Mouse (Mus musculus): Measurements from ENCODE around the gene Mb21d2. TPM values are rescaled to one million over a fixed set of nuclear protein-coding genes. Genes with fewer than 3 reads are reported as not detected.

Mb21d2 gene
- polyA plus RNA-seq, 1 experiment = 1.4 TPM

DNA sequence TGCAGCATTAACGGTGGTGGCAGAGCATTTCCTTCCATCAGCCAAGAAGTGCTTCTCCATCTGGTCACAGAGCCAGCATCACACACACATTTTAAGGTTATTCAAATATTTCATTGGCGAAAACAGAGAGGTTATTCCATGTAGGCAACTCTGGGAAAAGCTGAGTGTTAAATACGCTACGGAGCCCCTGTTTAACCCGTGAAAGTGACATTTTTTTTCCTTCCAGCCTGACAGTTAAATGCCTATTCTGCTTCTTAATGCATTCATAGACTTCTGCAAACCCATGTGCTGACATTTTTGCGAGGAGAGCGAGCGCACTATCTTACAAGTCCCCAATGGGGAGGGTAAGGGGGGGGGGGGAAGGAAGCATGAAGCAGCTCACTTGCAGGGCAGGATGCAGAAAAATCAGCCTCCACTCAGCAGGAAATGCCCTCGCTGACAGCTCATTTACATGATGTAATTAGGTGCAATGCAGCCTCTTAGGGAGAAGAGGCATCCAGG is 52.3 kb downstream of the Mb21d2 start:
- Histone ChIP-seq H3K36me3 (ENCODE audit: control insufficient read depth, insufficient read depth, low read length) (no peaks in the 10 kb centered on the region), H3K27ac (ENCODE audit: control insufficient read depth, insufficient read depth, low read depth, low read length) (no peak overlapping the region), H3K4me1 (ENCODE audit: control insufficient read depth, insufficient read depth, low read length) (no peaks in the 10 kb centered on the region; the same call in 1 of the 2 replicates), H3K4me3 (ENCODE audit: control insufficient read depth, low read depth, low read length) (no peak overlapping the region), H3K27me3 (ENCODE audit: control insufficient read depth, insufficient read depth, low read length) (no peaks in the 10 kb centered on the region)
- no peak for TF ChIP-seq POLR2A (IDR thresholded peaks at IDR 0.05; ENCODE audit: control insufficient read depth, low read depth, low read length)
- TF ChIP-seq CTCF (IDR thresholded peaks at IDR 0.05; ENCODE audit: control insufficient read depth, insufficient read depth, insufficient replicate concordance, low read depth, low read length) = no peak

- no peak overlapping the region for H3K4me3 ChIP-seq (ENCODE audit: control insufficient read depth, low read depth, low read length)
- no peaks in the 10 kb centered on the region; the same call in 1 of the 2 replicates for H3K4me1 ChIP-seq (ENCODE audit: control insufficient read depth, insufficient read depth, low read length)
- H3K27me3 ChIP-seq (ENCODE audit: control insufficient read depth, insufficient read depth, low read length) = no peaks in the 10 kb centered on the region
- no peaks in the 10 kb centered on the region for H3K36me3 ChIP-seq (ENCODE audit: control insufficient read depth, insufficient read depth, low read length)
- H3K27ac ChIP-seq (ENCODE audit: control insufficient read depth, insufficient read depth, low read depth, low read length) = no peak overlapping the region
- no peak for TF ChIP-seq CTCF (IDR thresholded peaks at IDR 0.05; ENCODE audit: control insufficient read depth, insufficient read depth, insufficient replicate concordance, low read depth, low read length)
- no peak for TF ChIP-seq POLR2A (IDR thresholded peaks at IDR 0.05; ENCODE audit: control insufficient read depth, low read depth, low read length)
Observed at GRCm38 (mm10) chr16:28873404-28873895, 56.0 kb downstream of the Mb21d2 start.

DNA sequence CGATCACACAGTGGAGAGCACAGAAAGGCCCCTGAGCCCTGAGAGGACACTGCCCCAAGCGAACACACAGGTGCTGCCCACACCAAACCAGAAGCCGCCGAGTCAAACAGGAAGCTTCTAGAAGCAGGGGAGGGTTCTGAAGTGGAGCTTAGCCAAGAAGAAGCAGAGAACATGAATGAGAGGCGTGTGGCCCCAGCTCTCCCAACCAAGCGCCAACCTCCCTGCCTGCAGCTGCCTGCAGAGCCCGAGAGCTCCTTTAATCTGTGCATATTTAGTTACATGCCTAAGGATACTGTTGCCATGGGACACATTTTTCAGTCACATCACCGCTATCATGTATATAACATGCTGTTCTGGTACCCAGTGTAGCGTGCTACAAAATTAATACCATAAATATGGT is 58.6 kb downstream of the Mb21d2 start:
- no peaks in the 10 kb centered on the region; the same call in 1 of the 2 replicates for H3K4me1 ChIP-seq (ENCODE audit: control insufficient read depth, insufficient read depth, low read length)
- no peak for TF ChIP-seq CTCF (IDR thresholded peaks at IDR 0.05; ENCODE audit: control insufficient read depth, insufficient read depth, insufficient replicate concordance, low read depth, low read length)
- TF ChIP-seq POLR2A (IDR thresholded peaks at IDR 0.05; ENCODE audit: control insufficient read depth, low read depth, low read length) = no peak
- H3K36me3 ChIP-seq (ENCODE audit: control insufficient read depth, insufficient read depth, low read length) = no peaks in the 10 kb centered on the region
- no peak overlapping the region for H3K27ac ChIP-seq (ENCODE audit: control insufficient read depth, insufficient read depth, low read depth, low read length)
- H3K4me3 ChIP-seq (ENCODE audit: control insufficient read depth, low read depth, low read length) = no peak overlapping the region
- no peaks in the 10 kb centered on the region for H3K27me3 ChIP-seq (ENCODE audit: control insufficient read depth, insufficient read depth, low read length)

DNA sequence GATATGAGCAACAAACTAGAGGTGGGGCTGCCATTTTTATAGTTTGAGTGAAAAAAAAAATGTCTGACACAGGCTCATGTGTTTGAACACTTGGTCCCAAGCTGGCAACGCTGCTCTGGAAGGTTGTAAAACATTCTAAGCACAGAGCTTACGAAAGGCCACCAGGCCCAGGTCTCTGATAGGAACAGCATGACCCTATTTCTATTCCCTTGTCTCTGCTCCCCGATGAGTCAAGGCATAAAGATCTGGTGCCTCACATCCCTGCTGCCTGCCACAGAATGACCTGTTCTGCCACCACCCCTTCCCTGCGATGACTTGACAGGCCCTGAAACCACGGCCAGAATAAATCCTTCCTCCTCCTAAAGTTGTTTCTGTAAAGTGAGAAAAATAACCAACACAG is 59.0 kb downstream of the Mb21d2 start:
- no peaks in the 10 kb centered on the region for H3K36me3 ChIP-seq (ENCODE audit: control insufficient read depth, insufficient read depth, low read length)
- no peak overlapping the region for H3K27ac ChIP-seq (ENCODE audit: control insufficient read depth, insufficient read depth, low read depth, low read length)
- TF ChIP-seq CTCF (IDR thresholded peaks at IDR 0.05; ENCODE audit: control insufficient read depth, insufficient read depth, insufficient replicate concordance, low read depth, low read length) (no peak), POLR2A (IDR thresholded peaks at IDR 0.05; ENCODE audit: control insufficient read depth, low read depth, low read length) (no peak)
- H3K4me1 ChIP-seq (ENCODE audit: control insufficient read depth, insufficient read depth, low read length) = no peaks in the 10 kb centered on the region; the same call in 1 of the 2 replicates
- no peak overlapping the region for H3K4me3 ChIP-seq (ENCODE audit: control insufficient read depth, low read depth, low read length)
- no peaks in the 10 kb centered on the region for H3K27me3 ChIP-seq (ENCODE audit: control insufficient read depth, insufficient read depth, low read length)

GRCm38 (mm10) chr16:28868864-28869263 is 60.6 kb downstream of the Mb21d2 start:
- no peaks in the 10 kb centered on the region for H3K27me3 ChIP-seq (ENCODE audit: control insufficient read depth, insufficient read depth, low read length)
- H3K27ac ChIP-seq (ENCODE audit: control insufficient read depth, insufficient read depth, low read depth, low read length) = no peak overlapping the region
- no peaks in the 10 kb centered on the region for H3K36me3 ChIP-seq (ENCODE audit: control insufficient read depth, insufficient read depth, low read length)
- no peak for TF ChIP-seq CTCF (IDR thresholded peaks at IDR 0.05; ENCODE audit: control insufficient read depth, insufficient read depth, insufficient replicate concordance, low read depth, low read length)
- TF ChIP-seq POLR2A (IDR thresholded peaks at IDR 0.05; ENCODE audit: control insufficient read depth, low read depth, low read length) = no peak
- H3K4me1 ChIP-seq (ENCODE audit: control insufficient read depth, insufficient read depth, low read length) = no peaks in the 10 kb centered on the region; the same call in 1 of the 2 replicates
- no peak overlapping the region for H3K4me3 ChIP-seq (ENCODE audit: control insufficient read depth, low read depth, low read length)

GRCm38 (mm10) chr16:28866584-28867295 is 62.7 kb downstream of the Mb21d2 start:
- Histone ChIP-seq H3K27me3 (ENCODE audit: control insufficient read depth, insufficient read depth, low read length) (no peaks in the 10 kb centered on the region), H3K4me1 (ENCODE audit: control insufficient read depth, insufficient read depth, low read length) (no peaks in the 10 kb centered on the region; the same call in 1 of the 2 replicates), H3K4me3 (ENCODE audit: control insufficient read depth, low read depth, low read length) (no peak overlapping the region), H3K27ac (ENCODE audit: control insufficient read depth, insufficient read depth, low read depth, low read length) (no peak overlapping the region), H3K36me3 (ENCODE audit: control insufficient read depth, insufficient read depth, low read length) (no peaks in the 10 kb centered on the region)
- TF ChIP-seq POLR2A (IDR thresholded peaks at IDR 0.05; ENCODE audit: control insufficient read depth, low read depth, low read length) = no peak
- no peak for TF ChIP-seq CTCF (IDR thresholded peaks at IDR 0.05; ENCODE audit: control insufficient read depth, insufficient read depth, insufficient replicate concordance, low read depth, low read length)

GRCm38 (mm10) chr16:28863616-28864015 is 65.9 kb downstream of the Mb21d2 start:
- H3K36me3 ChIP-seq (ENCODE audit: control insufficient read depth, insufficient read depth, low read length) = no peaks in the 10 kb centered on the region
- no peaks in the 10 kb centered on the region for H3K4me1 ChIP-seq (ENCODE audit: control insufficient read depth, insufficient read depth, low read length)
- no peak for TF ChIP-seq CTCF (IDR thresholded peaks at IDR 0.05; ENCODE audit: control insufficient read depth, insufficient read depth, insufficient replicate concordance, low read depth, low read length)
- no peak for TF ChIP-seq POLR2A (IDR thresholded peaks at IDR 0.05; ENCODE audit: control insufficient read depth, low read depth, low read length)

More at GRCm38 (mm10) chr16:28863616-28864015, 65.9 kb downstream of the Mb21d2 start:
- H3K4me3 ChIP-seq (ENCODE audit: control insufficient read depth, low read depth, low read length) = no peak overlapping the region
- no peaks in the 10 kb centered on the region for H3K27me3 ChIP-seq (ENCODE audit: control insufficient read depth, insufficient read depth, low read length)
- H3K27ac ChIP-seq (ENCODE audit: control insufficient read depth, insufficient read depth, low read depth, low read length) = no peak overlapping the region
